Comparison of ENCODE assay signal across 9 mouse cellular contexts in genomic region chr14:76658952-76659502, GRCm38 (mm10).
DNase-seq lines count a peak whose midpoint lies in the region; ATAC-seq and TF ChIP-seq lines count a peak whose summit lies in the region.
"Had no signal": no experiment of that assay in that cellular context is flagged by ENCODE, and none has a peak within 500 bp of the region (broad histone marks: within the 10 kb centered on the region; RNA-seq: fewer than 3 reads in every experiment).

No protein-coding gene starts in this region.

- TF ChIP-seq CTCF in cerebellum, adult 2 months (IDR thresholded peaks at IDR 0.05; ENCODE audit: borderline replicate concordance, insufficient read depth, low read depth, low read length): no peak

- H3K27ac ChIP-seq in cerebellum, adult 2 months (ENCODE audit: insufficient read depth, low read length): no peak overlapping the region
- H3K27ac ChIP-seq: neural tube, embryonic 13.5 days had no signal

- TF ChIP-seq POLR2A in cerebellum, adult 2 months (IDR thresholded peaks at IDR 0.05; ENCODE audit: borderline replicate concordance, insufficient read depth, low read length): no peak

- DNase-seq in kidney, postnatal 14 days: peak; percentile 17
- DNase-seq in kidney, adult 9 months: no peak
- DNase-seq in ES-CJ7 (ENCODE audit: low read depth, low spot score): peak; percentile 20
- peak; percentile 39 to 45 for DNase-seq in cerebellum, adult 2 months
- DNase-seq in right cerebral cortex, postnatal 4 days: peak; percentile 13
- no peak for DNase-seq in urinary bladder, postnatal 10 days (ENCODE audit: low spot score)

- H3K4me1 ChIP-seq in cerebellum, adult 2 months (ENCODE audit: control insufficient read depth, insufficient read depth, low read length): peaks cover 23% of the 10 kb centered on the region

- H3K4me3 ChIP-seq in cerebellum, adult 2 months (replicated peaks; ENCODE audit: insufficient read depth, low read depth, low read length): peak overlapping the region; percentile 2
- H3K4me3 ChIP-seq: hindbrain, embryonic 10.5 days; neural tube, embryonic 13.5 days had no signal

- ATAC-seq in erythroid progenitor cell, adult 5-6 weeks (replicated peaks; ENCODE audit: low FRiP score, poor library complexity, severe bottlenecking): no peak

- no peaks in the 10 kb centered on the region for H3K27me3 ChIP-seq in cerebellum, adult 2 months (ENCODE audit: control insufficient read depth, insufficient read depth, low read length)
- H3K27me3 ChIP-seq: neural tube, embryonic 13.5 days had no signal

- 36% methylated on average over 15 of the region's 15 CpGs for WGBS in cerebellum, adult 2 months

Comparison
In these comparisons a context has a peak if more than half of its experiments do, and no peak if none do; other contexts are left out.
1. DNase-seq: peak in kidney, postnatal 14 days (single experiment), ES-CJ7 (single experiment), cerebellum, adult 2 months (2 of 2) and right cerebral cortex, postnatal 4 days (single experiment); none in kidney, adult 9 months (single experiment) and urinary bladder, postnatal 10 days (single experiment).